Mouse (Mus musculus) small intestine, adult 2 months (tissue): ENCODE results near the gene Anapc2. TPM values are rescaled to one million over a fixed set of nuclear protein-coding genes. Genes with fewer than 3 reads are reported as not detected.

Source experiments
- H3K27ac ChIP-seq: fragments of 200-500 bp; 2 replicates; pipeline ENCODE4 v1.5.1; 2012; ENCODE audit warnings: low read depth, low read length, control low read depth, inconsistent platforms; ENCODE audit not compliant: insufficient read depth
- H3K27me3 ChIP-seq: fragments of 200-500 bp; 2 replicates; pipeline ENCODE4 v1.6.1; 2012; ENCODE audit warnings: mild to moderate bottlenecking, moderate library complexity, low read length, inconsistent platforms; ENCODE audit not compliant: control insufficient read depth, insufficient read depth
- H3K36me3 ChIP-seq: fragments of 200-500 bp; 2 replicates; pipeline ENCODE4 v1.6.1; 2012; ENCODE audit warnings: mild to moderate bottlenecking, low read length, control low read depth, inconsistent platforms; ENCODE audit not compliant: control insufficient read depth, insufficient read depth
- H3K4me1 ChIP-seq: fragments of 200-500 bp; 2 replicates; pipeline ENCODE4 v1.6.1; 2012; ENCODE audit warnings: low read length, inconsistent platforms, mixed read lengths; ENCODE audit not compliant: control insufficient read depth, insufficient read depth, insufficient read length
- H3K4me3 ChIP-seq: fragments of 200-500 bp; 2 replicates; pipeline ENCODE4 v1.5.1; 2012; ENCODE audit warnings: low read depth, mild to moderate bottlenecking, control low read depth, inconsistent platforms, low read length, moderate library complexity
- CTCF ChIP-seq: fragments of 200-500 bp; IDR thresholded peaks from 2 replicates; pipeline ENCODE4 v1.5.1; 2012; ENCODE audit warnings: low read depth, mild to moderate bottlenecking, control low read depth, inconsistent platforms, low read length, moderate library complexity, mixed read lengths; ENCODE audit not compliant: insufficient replicate concordance, insufficient read length; ENCODE audit errors: extremely low read depth
- POLR2A ChIP-seq: fragments of 200-500 bp; IDR thresholded peaks from 2 replicates; pipeline ENCODE4 v1.6.1; 2012; ENCODE audit warnings: low read depth, mild to moderate bottlenecking, control low read depth, inconsistent platforms, low read length, moderate library complexity
- WGBS: fragments of 180-500 bp; shearing (Covaris S2); methylation state at CpG from one replicate; pipeline ENCODE4 v1.1.7; 2018; 5-methylcytosine and 5-hydroxymethylcytosine counted together
- polyA plus RNA-seq: library from polyadenylated mRNA; depleted of rRNA; stranded (reverse); fragments of >200 nt; gene quantifications from 2 replicates; pipeline ENCODE4 v1.2.3, GENCODE M21; 2012; rRNA removed

Anapc2 gene
- polyA plus RNA-seq, result 31.0 and 71.6 TPM in 2 replicates

DNA sequence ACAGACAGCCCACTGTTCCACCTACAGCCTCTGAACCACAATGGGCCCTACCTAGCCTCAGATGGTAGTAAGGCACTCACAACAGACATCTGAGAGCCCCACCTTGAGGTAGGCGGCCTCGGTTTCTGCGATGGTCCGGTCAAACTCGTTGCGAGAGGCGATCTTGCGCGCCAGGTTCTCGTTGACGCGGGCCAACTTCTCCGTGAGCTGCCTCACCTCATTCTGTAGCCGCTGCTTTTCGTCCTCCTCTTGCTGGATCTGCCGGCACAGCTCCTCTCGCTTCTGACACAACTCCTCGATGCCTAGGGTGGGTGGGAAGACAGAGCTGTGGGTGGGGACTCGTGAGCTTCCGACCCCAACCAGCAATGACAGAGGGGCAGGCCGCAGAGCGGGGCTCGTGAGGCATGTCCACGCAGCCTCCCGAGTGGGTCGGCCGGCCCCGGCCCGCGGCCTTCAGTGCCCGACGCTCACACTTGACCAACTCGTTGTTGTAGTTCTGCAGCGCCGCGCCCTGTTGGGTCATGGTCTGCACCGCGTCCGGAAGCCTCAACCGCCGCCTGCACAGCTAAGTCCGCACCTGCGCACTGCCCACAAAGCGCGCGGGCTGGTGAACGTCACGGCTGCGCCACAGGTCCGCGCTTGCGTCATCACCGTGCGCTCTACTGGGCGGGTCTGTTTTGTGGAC is at the start of gene Anapc2, which contains the start of gene Ssna1:
Anapc2 (plus strand) TSS at position 652 of the 685 bp plus-strand sequence.
Ssna1 (minus strand) TSS at position 612 of the 685 bp plus-strand sequence.
- H3K4me3 ChIP-seq, result peak within 1 kb of the TSS; percentile 88
- peaks cover 14% of the 10 kb centered on the region for H3K4me1 ChIP-seq
- under 1% methylated on average over 55 of the region's 55 CpGs for WGBS
- TF ChIP-seq CTCF, result no peak
- TF ChIP-seq POLR2A, result peak; percentile 13; the same call in 1 of the 2 replicates
- H3K27me3 ChIP-seq, result no peaks in the 10 kb centered on the region
- H3K27ac ChIP-seq, result peak within 1 kb of the TSS; percentile 45
- peaks cover 51% of the 10 kb centered on the region for H3K36me3 ChIP-seq

DNA sequence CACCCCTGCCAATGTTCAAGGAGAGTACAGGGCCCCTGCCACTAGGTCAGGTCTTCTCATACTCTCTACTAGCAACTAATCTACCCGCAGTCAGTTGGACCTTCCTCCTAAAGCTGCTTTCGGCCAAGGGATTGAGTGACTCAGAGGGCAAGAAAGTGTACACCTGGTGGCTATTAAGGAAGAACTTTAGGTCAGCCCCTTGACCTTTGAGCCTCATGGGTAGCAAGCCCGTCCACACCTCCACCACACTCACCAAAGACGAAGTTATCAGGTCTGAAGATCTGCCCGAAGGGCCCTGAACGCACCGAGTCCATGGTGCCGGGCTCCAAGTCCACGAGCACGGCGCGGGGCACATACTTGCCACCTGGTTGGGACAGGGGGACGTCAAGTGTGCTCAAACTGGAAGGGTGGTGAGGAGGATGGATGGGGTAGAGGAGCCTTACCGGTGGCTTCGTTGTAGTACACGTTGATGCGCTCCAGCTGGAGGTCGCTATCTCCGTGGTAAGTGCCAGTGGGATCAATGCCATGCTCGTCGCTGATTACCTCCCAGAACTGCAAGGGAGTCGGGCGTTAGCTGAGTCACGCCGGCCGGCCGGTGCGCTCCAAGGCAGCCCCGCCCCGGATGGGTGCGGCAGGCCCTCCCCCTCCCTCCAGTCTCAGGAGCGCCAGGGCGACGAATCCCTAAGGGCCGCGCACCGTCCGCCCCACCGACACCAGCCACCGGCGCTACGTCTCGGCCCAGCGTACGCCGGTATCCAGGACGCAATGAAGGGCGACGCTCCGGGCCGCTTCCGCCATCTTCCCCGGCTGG is 48.4 kb upstream of the Anapc2 start:
- peak overlapping the region; percentile 99 for H3K27ac ChIP-seq
- TF ChIP-seq POLR2A, result no peak
- no peak for TF ChIP-seq CTCF
- peaks cover 4% of the 10 kb centered on the region for H3K4me1 ChIP-seq
- H3K4me3 ChIP-seq, result peak overlapping the region; percentile 81
- peaks cover 14% of the 10 kb centered on the region for H3K36me3 ChIP-seq
- no peaks in the 10 kb centered on the region for H3K27me3 ChIP-seq
- under 1% methylated on average over 53 of the region's 53 CpGs for WGBS

DNA sequence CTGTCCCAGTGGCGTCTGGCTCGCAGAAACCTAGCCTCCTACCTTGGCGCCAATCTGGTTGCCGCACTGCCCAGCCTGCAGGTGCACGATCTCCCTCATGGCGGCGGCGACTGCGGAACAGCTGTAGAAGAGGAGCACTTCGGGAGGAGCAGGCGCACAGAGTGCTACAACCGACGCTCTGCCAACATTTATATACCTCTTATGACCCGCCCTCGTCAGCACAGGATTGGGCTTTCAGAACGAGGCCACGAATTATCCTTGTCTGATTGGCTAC is 47.8 kb upstream of the Anapc2 start, which contains the start of gene Tubb4b:
Tubb4b (minus strand) TSS at position 211 of the 274 bp plus-strand sequence.
- peak within 1 kb of the TSS; percentile 99 for H3K27ac ChIP-seq
- peak within 1 kb of the TSS; percentile 83 for H3K4me3 ChIP-seq
- peaks cover 8% of the 10 kb centered on the region for H3K4me1 ChIP-seq
- WGBS, result under 1% methylated on average over 17 of the region's 17 CpGs
- TF ChIP-seq POLR2A (peak; percentile 99), CTCF (no peak)
- H3K27me3 ChIP-seq, result no peaks in the 10 kb centered on the region
- peaks cover 14% of the 10 kb centered on the region for H3K36me3 ChIP-seq

DNA sequence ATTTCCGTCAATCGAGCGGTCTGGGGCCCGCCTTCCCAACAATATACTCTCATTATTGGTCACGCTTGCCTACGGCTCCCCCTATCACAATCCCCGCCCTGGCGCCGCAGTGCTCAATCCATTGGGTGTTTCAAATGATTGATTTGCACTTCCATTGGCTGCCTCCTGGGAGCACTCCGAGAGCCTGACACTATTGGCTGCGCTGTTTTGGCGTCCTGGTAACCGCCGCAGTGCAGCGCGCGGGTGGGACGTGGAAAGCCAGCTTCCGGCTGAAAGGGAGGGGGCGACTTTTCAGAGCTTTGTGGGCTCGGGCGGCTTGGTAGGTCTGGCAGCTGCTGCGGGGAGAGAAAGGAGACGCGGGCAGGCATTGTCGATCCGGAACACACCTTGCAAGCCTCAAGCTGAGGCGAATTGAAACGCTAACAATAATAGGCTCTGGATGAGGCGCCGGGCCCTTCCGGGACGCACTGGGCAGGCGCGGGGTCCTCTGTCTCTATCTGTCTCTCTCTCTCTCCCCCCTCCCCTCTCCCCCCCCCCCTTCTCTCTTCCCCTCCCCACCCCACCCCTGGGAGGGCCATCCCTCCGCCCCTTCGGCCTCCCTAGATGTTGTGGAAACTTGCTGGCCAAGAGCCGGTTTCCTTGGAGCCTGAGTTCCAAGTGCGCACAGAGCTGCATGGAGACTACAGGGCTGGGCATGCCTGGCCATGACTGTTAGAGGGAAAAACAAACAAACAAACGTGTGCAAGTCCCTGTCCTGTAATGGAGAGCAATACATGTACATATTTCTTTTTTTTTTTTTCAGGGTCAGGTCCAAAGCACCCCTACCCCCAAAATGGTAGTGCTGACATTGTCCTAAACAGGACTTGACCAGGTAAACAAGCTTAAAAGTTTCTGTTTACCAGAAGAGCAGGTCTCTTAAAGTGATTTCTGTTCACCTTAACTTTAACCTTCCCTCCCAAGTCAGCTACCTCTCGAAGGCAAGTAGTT is 47.2 kb upstream of the Anapc2 start:
- Histone ChIP-seq H3K4me1 (peaks cover 8% of the 10 kb centered on the region), H3K27me3 (no peaks in the 10 kb centered on the region), H3K4me3 (peak overlapping the region; percentile 83), H3K27ac (peak overlapping the region; percentile 96), H3K36me3 (peaks cover 14% of the 10 kb centered on the region)
- WGBS, result under 1% methylated on average over 40 of the region's 41 CpGs
- TF ChIP-seq CTCF (no peak), POLR2A (peak; percentile 53)

DNA sequence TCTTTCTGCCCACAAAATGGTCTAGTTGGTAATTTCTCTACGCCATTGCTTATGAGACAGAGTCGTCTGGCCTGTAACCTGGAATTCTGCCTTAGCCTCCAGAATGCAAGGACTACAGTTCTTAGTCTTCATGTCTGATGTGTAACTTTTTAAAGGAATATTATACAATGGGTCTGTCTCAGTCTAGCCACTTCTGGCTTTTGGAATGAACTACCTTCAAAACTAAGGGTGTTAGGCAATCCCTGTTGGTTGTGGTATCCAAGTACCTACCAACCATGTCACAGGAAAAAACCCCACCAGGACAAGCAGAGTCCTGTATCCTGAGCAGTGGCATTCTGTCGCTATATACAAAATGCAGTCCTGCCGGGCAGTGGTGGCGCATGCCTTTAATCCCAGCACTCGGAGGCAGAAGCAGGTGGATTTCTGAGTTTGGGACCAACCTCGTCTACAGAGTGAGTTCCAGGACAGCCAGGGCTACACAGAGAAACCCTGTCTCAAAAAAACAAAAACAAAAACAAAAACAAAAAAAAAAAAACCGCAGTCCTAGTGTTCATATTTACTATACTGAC is 46.4 kb upstream of the Anapc2 start:
- peak overlapping the region; percentile 90 for H3K27ac ChIP-seq
- TF ChIP-seq POLR2A (no peak), CTCF (no peak)
- H3K4me3 ChIP-seq, result no peak overlapping the region
- WGBS, result 70% methylated on average over 8 of the region's 8 CpGs
- H3K36me3 ChIP-seq, result peaks cover 14% of the 10 kb centered on the region
- peaks cover 8% of the 10 kb centered on the region for H3K4me1 ChIP-seq
- H3K27me3 ChIP-seq, result no peaks in the 10 kb centered on the region

DNA sequence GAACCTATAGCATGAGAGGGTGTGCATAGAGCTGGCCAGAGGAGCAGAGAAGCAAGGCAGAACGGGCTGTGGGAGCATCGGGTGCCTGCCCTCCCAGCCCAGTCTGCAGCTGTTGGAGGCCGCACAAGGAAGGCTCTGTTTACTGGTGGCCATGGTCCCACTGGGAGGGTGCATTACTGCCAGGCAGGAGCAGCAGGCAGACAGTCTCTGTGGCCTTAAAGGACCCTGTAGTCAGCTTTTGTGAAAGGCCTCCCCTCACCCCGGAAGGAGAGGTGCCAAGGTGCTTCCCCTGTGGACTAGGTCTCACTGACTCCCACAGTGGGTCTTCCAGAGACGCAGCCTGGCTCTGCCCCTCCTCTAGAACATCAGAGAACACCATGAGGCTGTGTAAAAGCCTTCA is 45.4 kb upstream of the Anapc2 start:
- peaks cover 7% of the 10 kb centered on the region for H3K36me3 ChIP-seq
- peaks cover 7% of the 10 kb centered on the region for H3K4me1 ChIP-seq
- H3K27ac ChIP-seq, result no peak overlapping the region
- no peak for TF ChIP-seq CTCF
- no peaks in the 10 kb centered on the region for H3K27me3 ChIP-seq
- WGBS, result 76% methylated on average over 5 of the region's 5 CpGs
- no peak overlapping the region for H3K4me3 ChIP-seq
